Mouse (Mus musculus): ENCODE measurements around the gene Inpp5b. TPM values are rescaled to one million over a fixed set of nuclear protein-coding genes. Genes with fewer than 3 reads are reported as not detected.

Gene Inpp5b
- polyA plus RNA-seq, 1 experiment from 2014 or later, result 22.6 TPM

- WGBS, result 91% methylated on average over 5 of the region's 5 CpGs
- H3K9me3 ChIP-seq, result no peaks in the 10 kb centered on the region
- peaks cover 28% of the 10 kb centered on the region for H3K36me3 ChIP-seq
Observed at GRCm38 (mm10) chr4:124808511-124808910, 66.9 kb downstream of the Inpp5b start.

GRCm38 (mm10) chr4:124809136-124809883 lies 67.7 kb downstream of the Inpp5b start:
- no peaks in the 10 kb centered on the region for H3K9me3 ChIP-seq
- H3K36me3 ChIP-seq, result peaks cover 28% of the 10 kb centered on the region
- WGBS, result 85% methylated on average over 9 of the region's 9 CpGs
- 0 out of 2 replicates have a peak, but pooled peaks cover 4% of the 10 kb centered on the region for H3K4me1 ChIP-seq
- no peak overlapping the region for H3K4me2 ChIP-seq (replicated peaks)
- no peak overlapping the region for H3K4me3 ChIP-seq
- no peak overlapping the region for H3K27ac ChIP-seq (replicated peaks)
- no peak for ATAC-seq (replicated peaks)
- H3K9ac ChIP-seq (replicated peaks), result no peak overlapping the region
- no peaks in the 10 kb centered on the region for H3K27me3 ChIP-seq

More at GRCm38 (mm10) chr4:124808511-124808910, 66.9 kb downstream of the Inpp5b start:
- Histone ChIP-seq H3K27me3 (no peaks in the 10 kb centered on the region), H3K4me2 (replicated peaks) (no peak overlapping the region), H3K4me1 (peaks cover 7% of the 10 kb centered on the region), H3K9ac (replicated peaks) (no peak overlapping the region), H3K27ac (replicated peaks) (no peak overlapping the region), H3K4me3 (no peak overlapping the region)
- no peak for ATAC-seq (replicated peaks)

GRCm38 (mm10) chr4:124810056-124810455 lies 68.4 kb downstream of the Inpp5b start:
- ATAC-seq (replicated peaks), result no peak
- no peaks in the 10 kb centered on the region for H3K27me3 ChIP-seq
- no peak overlapping the region for H3K4me2 ChIP-seq (replicated peaks)
- H3K9me3 ChIP-seq, result no peaks in the 10 kb centered on the region
- no peak overlapping the region for H3K4me3 ChIP-seq
- WGBS, result 87% methylated on average over 7 of the region's 7 CpGs
- no peak overlapping the region for H3K9ac ChIP-seq (replicated peaks)
- H3K27ac ChIP-seq (replicated peaks), result no peak overlapping the region
- peaks cover 23% of the 10 kb centered on the region for H3K36me3 ChIP-seq
- H3K4me1 ChIP-seq, result 0 out of 2 replicates have a peak, but pooled peaks cover 4% of the 10 kb centered on the region

- WGBS, result 17% methylated on average over 9 of the region's 9 CpGs
- no peak overlapping the region for H3K4me3 ChIP-seq
- H3K4me2 ChIP-seq (replicated peaks), result no peak overlapping the region
- H3K9ac ChIP-seq (replicated peaks), result no peak overlapping the region
- no peaks in the 10 kb centered on the region for H3K27me3 ChIP-seq
- peaks cover 9% of the 10 kb centered on the region; the same call in 1 of the 2 replicates for H3K36me3 ChIP-seq
- no peak for ATAC-seq (replicated peaks)
- H3K9me3 ChIP-seq, result no peaks in the 10 kb centered on the region
- H3K27ac ChIP-seq (replicated peaks), result no peak overlapping the region
- H3K4me1 ChIP-seq, result 0 out of 2 replicates have a peak, but pooled peaks cover 4% of the 10 kb centered on the region
Observed at GRCm38 (mm10) chr4:124811347-124811975, 69.8 kb downstream of the Inpp5b start.

- no peak overlapping the region for H3K9ac ChIP-seq (replicated peaks)
- no peak overlapping the region for H3K4me2 ChIP-seq (replicated peaks)
- 88% methylated on average over 11 of the region's 11 CpGs for WGBS
- no peaks in the 10 kb centered on the region for H3K27me3 ChIP-seq
- peaks cover 5% of the 10 kb centered on the region for H3K36me3 ChIP-seq
- H3K9me3 ChIP-seq, result no peaks in the 10 kb centered on the region
- no peak overlapping the region for H3K27ac ChIP-seq (replicated peaks)
- H3K4me1 ChIP-seq, result 0 out of 2 replicates have a peak, but pooled peaks cover 7% of the 10 kb centered on the region
- ATAC-seq (replicated peaks), result no peak
- H3K4me3 ChIP-seq, result no peak overlapping the region
Observed at GRCm38 (mm10) chr4:124815901-124816300, 74.3 kb downstream of the Inpp5b start.

- 0 out of 2 replicates have a peak, but pooled peaks cover 2% of the 10 kb centered on the region for H3K4me1 ChIP-seq
- H3K4me3 ChIP-seq, result no peak overlapping the region
- H3K4me2 ChIP-seq (replicated peaks), result no peak overlapping the region
- peaks cover 22% of the 10 kb centered on the region for H3K36me3 ChIP-seq
- no peak overlapping the region for H3K9ac ChIP-seq (replicated peaks)
- 25% methylated on average over 6 of the region's 6 CpGs for WGBS
- no peak overlapping the region for H3K27ac ChIP-seq (replicated peaks)
- no peaks in the 10 kb centered on the region for H3K27me3 ChIP-seq
- no peaks in the 10 kb centered on the region for H3K9me3 ChIP-seq
- ATAC-seq (replicated peaks), result no peak
Observed at GRCm38 (mm10) chr4:124817803-124818202, 76.2 kb downstream of the Inpp5b start.

GRCm38 (mm10) chr4:124818832-124819231 lies 77.2 kb downstream of the Inpp5b start:
- no peak overlapping the region for H3K4me3 ChIP-seq
- no peaks in the 10 kb centered on the region for H3K27me3 ChIP-seq
- H3K27ac ChIP-seq (replicated peaks), result no peak overlapping the region
- no peak for ATAC-seq (replicated peaks)
- peaks cover 30% of the 10 kb centered on the region for H3K36me3 ChIP-seq
- H3K4me2 ChIP-seq (replicated peaks), result no peak overlapping the region
- H3K4me1 ChIP-seq, result 0 out of 2 replicates have a peak, but pooled peaks cover 2% of the 10 kb centered on the region
- WGBS, result 93% methylated on average over 4 of the region's 4 CpGs
- no peak overlapping the region for H3K9ac ChIP-seq (replicated peaks)
- no peaks in the 10 kb centered on the region for H3K9me3 ChIP-seq

GRCm38 (mm10) chr4:124824967-124825366 lies 83.3 kb downstream of the Inpp5b start:
- H3K27ac ChIP-seq (replicated peaks), result no peak overlapping the region
- H3K36me3 ChIP-seq, result peaks cover 52% of the 10 kb centered on the region
- no peak overlapping the region for H3K4me3 ChIP-seq
- 93% methylated on average over 6 of the region's 6 CpGs for WGBS
- no peaks in the 10 kb centered on the region for H3K27me3 ChIP-seq
- no peak overlapping the region for H3K9ac ChIP-seq (replicated peaks)
- H3K4me1 ChIP-seq, result no peaks in the 10 kb centered on the region
- H3K4me2 ChIP-seq (replicated peaks), result no peak overlapping the region
- no peak for ATAC-seq (replicated peaks)
- no peaks in the 10 kb centered on the region for H3K9me3 ChIP-seq

GRCm38 (mm10) chr4:124825371-124825965 lies 83.8 kb downstream of the Inpp5b start:
- H3K27me3 ChIP-seq, result no peaks in the 10 kb centered on the region
- H3K9ac ChIP-seq (replicated peaks), result no peak overlapping the region
- no peaks in the 10 kb centered on the region for H3K9me3 ChIP-seq
- 95% methylated on average over 21 of the region's 21 CpGs for WGBS
- no peak overlapping the region for H3K27ac ChIP-seq (replicated peaks)
- peaks cover 49% of the 10 kb centered on the region for H3K36me3 ChIP-seq
- no peaks in the 10 kb centered on the region for H3K4me1 ChIP-seq
- H3K4me3 ChIP-seq, result no peak overlapping the region
- ATAC-seq (replicated peaks), result no peak
- H3K4me2 ChIP-seq (replicated peaks), result no peak overlapping the region

GRCm38 (mm10) chr4:124829671-124830070 lies 88.0 kb downstream of the Inpp5b start:
- no peak overlapping the region for H3K4me2 ChIP-seq (replicated peaks)
- H3K9ac ChIP-seq (replicated peaks), result no peak overlapping the region
- H3K4me1 ChIP-seq, result no peaks in the 10 kb centered on the region
- no peak overlapping the region for H3K27ac ChIP-seq (replicated peaks)
- peaks cover 47% of the 10 kb centered on the region for H3K36me3 ChIP-seq
- no peak overlapping the region for H3K4me3 ChIP-seq
- no peaks in the 10 kb centered on the region for H3K27me3 ChIP-seq
- WGBS, result 85% methylated on average over 5 of the region's 5 CpGs
- no peak for ATAC-seq (replicated peaks)
- H3K9me3 ChIP-seq, result no peaks in the 10 kb centered on the region

GRCm38 (mm10) chr4:124832796-124833195 lies 91.1 kb downstream of the Inpp5b start:
- peaks cover 35% of the 10 kb centered on the region for H3K36me3 ChIP-seq
- H3K9ac ChIP-seq (replicated peaks), result no peak overlapping the region
- 96% methylated on average over 10 of the region's 10 CpGs for WGBS
- H3K27me3 ChIP-seq, result no peaks in the 10 kb centered on the region
- no peak overlapping the region for H3K27ac ChIP-seq (replicated peaks)
- H3K4me1 ChIP-seq, result no peaks in the 10 kb centered on the region
- no peaks in the 10 kb centered on the region for H3K9me3 ChIP-seq
- no peak overlapping the region for H3K4me3 ChIP-seq
- no peak overlapping the region for H3K4me2 ChIP-seq (replicated peaks)
- no peak for ATAC-seq (replicated peaks)

- no peaks in the 10 kb centered on the region for H3K9me3 ChIP-seq
- H3K36me3 ChIP-seq, result peaks cover 43% of the 10 kb centered on the region
- peak overlapping the region; percentile 52; the same call in 1 of the 2 replicates for H3K27ac ChIP-seq (replicated peaks)
- no peak for ATAC-seq (replicated peaks)
- no peaks in the 10 kb centered on the region for H3K27me3 ChIP-seq
- 76% methylated on average over 14 of the region's 14 CpGs for WGBS
- no peak overlapping the region for H3K4me2 ChIP-seq (replicated peaks)
- H3K4me1 ChIP-seq, result peaks cover 3% of the 10 kb centered on the region; the same call in 1 of the 2 replicates
- no peak overlapping the region for H3K9ac ChIP-seq (replicated peaks)
- H3K4me3 ChIP-seq, result no peak overlapping the region
Observed at GRCm38 (mm10) chr4:124838035-124838700, 96.5 kb downstream of the Inpp5b start.

Data from forebrain, embryonic 15.5 days (tissue).